Mouse (Mus musculus): ENCODE data around the gene Foxj2.
A peak's percentile ranks its signal among the peaks of the same experiment; 100 is the strongest.

Foxj2 gene

GRCm38 (mm10) chr6:122812716-122813115, 7.0 kb upstream of the Foxj2 start:
- no peak for DNase-seq (ENCODE audit: low read depth, low spot score)

GRCm38 (mm10) chr6:122813640-122814039, 6.1 kb upstream of the Foxj2 start:
- no peak for DNase-seq (ENCODE audit: low read depth, low spot score)

GRCm38 (mm10) chr6:122820071-122820798, 521 bp downstream of the Foxj2 start:
- peak; percentile 16 for DNase-seq (ENCODE audit: low read depth, low spot score)

GRCm38 (mm10) chr6:122820799-122821650, 1.3 kb downstream of the Foxj2 start:
- DNase-seq (ENCODE audit: low read depth, low spot score): no peak

- no peak for DNase-seq (ENCODE audit: low read depth, low spot score)
These were observed 2.1 kb downstream of the Foxj2 start for GRCm38 (mm10) chr6:122821822-122822221.

- no peak for DNase-seq (ENCODE audit: low read depth, low spot score)
These were observed 4.4 kb downstream of the Foxj2 start for GRCm38 (mm10) chr6:122824086-122824485.

- DNase-seq (ENCODE audit: low read depth, low spot score): no peak
These were observed 5.5 kb downstream of the Foxj2 start for GRCm38 (mm10) chr6:122825166-122825565.

GRCm38 (mm10) chr6:122825923-122826742, 6.4 kb downstream of the Foxj2 start:
- peak; percentile 47 for DNase-seq (ENCODE audit: low read depth, low spot score)

- DNase-seq (ENCODE audit: low read depth, low spot score): no peak
These were observed 8.4 kb downstream of the Foxj2 start for GRCm38 (mm10) chr6:122828086-122828485.

- DNase-seq (ENCODE audit: low read depth, low spot score): no peak
These were observed 13.2 kb downstream of the Foxj2 start for GRCm38 (mm10) chr6:122832880-122833279.

GRCm38 (mm10) chr6:122834365-122834764, 14.7 kb downstream of the Foxj2 start:
- no peak for DNase-seq (ENCODE audit: low read depth, low spot score)

- DNase-seq (ENCODE audit: low read depth, low spot score): no peak
These were observed 17.3 kb downstream of the Foxj2 start for GRCm38 (mm10) chr6:122836974-122837373.

GRCm38 (mm10) chr6:122837539-122837938, 17.8 kb downstream of the Foxj2 start:
- no peak for DNase-seq (ENCODE audit: low read depth, low spot score)

- no peak for DNase-seq (ENCODE audit: low read depth, low spot score)
These were observed 24.0 kb downstream of the Foxj2 start for GRCm38 (mm10) chr6:122843759-122844158.

GRCm38 (mm10) chr6:122852696-122853095, 33.0 kb downstream of the Foxj2 start:
- DNase-seq (ENCODE audit: low read depth, low spot score): no peak

- DNase-seq (ENCODE audit: low read depth, low spot score): no peak
These were observed 34.8 kb downstream of the Foxj2 start for GRCm38 (mm10) chr6:122854552-122854951.

GRCm38 (mm10) chr6:122855955-122856354, 36.2 kb downstream of the Foxj2 start, which contains the start of gene C3ar1:
Gene C3ar1, minus strand, starts transcription at chr6:122856161.
- no peak for DNase-seq (ENCODE audit: low read depth, low spot score)

GRCm38 (mm10) chr6:122862434-122862833, 42.7 kb downstream of the Foxj2 start:
- DNase-seq (ENCODE audit: low read depth, low spot score): no peak

- no peak for DNase-seq (ENCODE audit: low read depth, low spot score)
These were observed 43.2 kb downstream of the Foxj2 start for GRCm38 (mm10) chr6:122862871-122863270.

GRCm38 (mm10) chr6:122867914-122868313, 48.2 kb downstream of the Foxj2 start:
- DNase-seq (ENCODE audit: low read depth, low spot score): no peak

- no peak for DNase-seq (ENCODE audit: low read depth, low spot score)
These were observed 50.1 kb downstream of the Foxj2 start for GRCm38 (mm10) chr6:122869846-122870245.

GRCm38 (mm10) chr6:122872800-122873199, 53.1 kb downstream of the Foxj2 start:
- DNase-seq (ENCODE audit: low read depth, low spot score): no peak

All from embryo, embryonic 11.5 days (tissue).